Mouse (Mus musculus) urinary bladder, postnatal 0 days (tissue): ENCODE results near the gene Grk3. TPM values are rescaled to one million over a fixed set of nuclear protein-coding genes. Genes with fewer than 3 reads are reported as not detected.

Experiments
- polyA plus RNA-seq: library from polyadenylated mRNA; unstranded; fragments of >200 nt; fragmentation: Nextera tagmentation; extraction: Ambion mirVana; gene quantifications from 2 replicates; pipeline ENCODE4 v1.2.1, GENCODE M21; 2015

Gene Grk3
- polyA plus RNA-seq, result 2.3 and 2.4 TPM in 2 replicates

DNA sequence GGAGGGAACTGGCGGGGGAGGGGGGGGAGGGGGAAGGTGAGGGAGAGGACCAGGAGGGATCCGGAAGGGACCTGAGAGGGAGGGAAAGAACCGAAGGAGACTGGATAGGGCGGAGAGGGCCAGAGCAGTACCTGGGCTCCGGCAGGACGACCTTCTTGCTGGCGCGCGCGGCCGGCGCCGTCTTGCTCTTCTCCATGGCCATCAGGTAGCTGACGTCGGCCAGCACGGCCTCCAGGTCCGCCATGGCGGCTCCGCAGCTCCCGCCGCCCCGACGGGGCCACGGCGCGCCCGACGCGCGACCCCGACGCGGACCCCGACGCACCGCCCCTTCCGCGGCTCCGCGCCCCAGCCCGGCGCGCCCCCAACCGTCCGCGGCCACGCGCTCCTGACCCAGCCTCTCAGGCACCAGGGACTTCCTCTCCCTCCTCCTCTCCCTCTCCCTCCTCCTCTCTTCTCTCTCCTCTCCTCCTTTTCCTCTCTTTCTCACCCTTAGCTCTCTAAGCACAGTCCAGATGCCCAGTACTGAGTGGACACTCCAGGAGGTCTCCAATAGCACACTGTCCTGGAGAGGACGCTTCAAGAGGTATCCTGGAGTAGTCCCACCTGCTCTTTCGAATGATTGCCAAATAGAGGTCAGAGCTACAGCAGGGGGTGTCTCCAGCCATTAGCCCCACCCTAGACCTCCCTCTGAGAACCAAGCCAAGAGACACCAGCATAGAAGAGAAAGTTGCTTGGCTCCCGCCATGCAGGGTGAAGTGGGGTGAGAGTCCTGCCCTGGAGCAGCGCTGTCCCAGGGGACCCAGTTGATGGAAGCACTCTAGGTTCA is at the start of gene Grk3:
Gene Grk3 (minus strand): TSS at position 556 of the 826 bp plus-strand sequence.

DNA sequence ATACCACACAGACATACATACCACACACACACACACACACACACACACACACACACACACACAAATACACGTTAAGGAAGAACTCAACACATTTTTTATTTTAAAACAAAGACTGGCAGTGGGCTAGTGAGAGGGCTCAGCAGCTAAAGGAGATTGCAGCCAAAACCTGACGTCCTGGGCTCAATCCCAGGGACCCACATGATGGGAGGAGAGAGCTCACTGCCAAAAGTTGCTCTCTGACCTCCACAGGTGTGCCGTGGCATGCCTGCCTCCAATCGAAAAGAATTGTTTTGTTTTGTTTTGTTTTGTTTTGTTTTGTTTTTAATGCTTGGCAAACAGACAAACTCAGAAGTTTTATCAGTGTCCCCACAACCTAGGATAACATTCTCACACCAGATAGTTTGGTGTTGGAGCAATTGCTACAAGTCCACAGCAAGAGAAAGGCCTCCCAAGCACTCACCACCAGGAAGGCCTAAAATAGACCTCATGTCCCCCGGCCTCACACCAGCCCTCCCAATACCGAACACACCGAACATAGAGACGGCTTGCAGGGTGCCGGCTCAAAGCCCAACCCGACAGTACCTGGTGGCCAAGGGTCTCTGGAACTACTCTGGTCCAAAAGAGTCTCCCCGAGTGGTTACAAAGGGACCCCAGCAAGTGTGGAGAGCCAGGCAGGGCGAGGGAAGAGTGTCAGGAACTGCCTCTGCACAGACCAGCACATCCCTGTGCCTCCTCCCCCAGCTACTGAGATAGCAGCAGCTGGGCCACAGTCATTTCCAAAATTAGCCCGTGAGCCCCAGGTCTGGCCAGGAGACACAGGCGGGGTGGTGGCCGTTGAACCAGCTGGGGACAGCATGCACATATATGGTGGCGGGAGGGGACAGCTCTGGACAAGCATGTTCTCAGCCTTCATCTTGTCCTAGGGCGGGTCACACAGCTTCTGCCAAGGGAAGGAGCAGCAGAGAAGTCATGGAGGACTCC is 119.6 kb downstream of the Grk3 start, which contains the start of gene Myo18b:
Gene Myo18b (minus strand): TSS at position 689 of the 981 bp plus-strand sequence.

Other genes starting within 250 kb of the Grk3 start
- gene Myo18b, start 119.4 kb downstream of the Grk3 start, polyA plus RNA-seq, result 1.8 and 2.6 TPM in 2 replicates
- gene Crybb2, start 54.3 kb upstream of the Grk3 start, polyA plus RNA-seq, result not detected in 2 replicates
- gene Crybb3, start 65.8 kb upstream of the Grk3 start, polyA plus RNA-seq, result 4.3 and 7.2 TPM in 2 replicates
- gene 2900026A02Rik, start 205.4 kb upstream of the Grk3 start, polyA plus RNA-seq, result 7.1 and 7.9 TPM in 2 replicates
- not detected in 2 replicates for gene Tmem211, start 211.1 kb upstream of the Grk3 start, polyA plus RNA-seq